Mouse (Mus musculus): ENCODE measurements at regions not wholly inside any gene's neighbourhood (a gene's known extent, or its start where the extent isn't known, plus 50 kb on each side); places are given as distances from the start of the nearest gene placed in this dataset.

GRCm38 (mm10) chr12:109910966-109911495 lies 310.9 kb upstream of the Rtl1 start:
- no peaks in the 10 kb centered on the region for H3K36me3 ChIP-seq (ENCODE audit: control insufficient read depth, insufficient read depth, low read length)
- H3K27ac ChIP-seq (ENCODE audit: control insufficient read depth, insufficient read depth, low read length) = no peak overlapping the region
- H3K27me3 ChIP-seq (ENCODE audit: control insufficient read depth, insufficient read depth, low read length) = no peaks in the 10 kb centered on the region
- WGBS = 90% methylated on average over 9 of the region's 9 CpGs
- TF ChIP-seq CTCF (IDR thresholded peaks at IDR 0.05; ENCODE audit: borderline replicate concordance, control insufficient read depth, extremely low read depth, insufficient read depth, low read length, poor library complexity) (no peak), POLR2A (IDR thresholded peaks at IDR 0.05; ENCODE audit: control insufficient read depth, extremely low read depth, insufficient read depth, low read length, poor library complexity) (no peak)
- H3K4me3 ChIP-seq (ENCODE audit: control insufficient read depth, insufficient read depth, low read length) = no peak overlapping the region
- no peaks in the 10 kb centered on the region for H3K4me1 ChIP-seq (replicated peaks; ENCODE audit: control insufficient read depth, insufficient read depth, low read length)
- no peak for DNase-seq

GRCm38 (mm10) chr12:109911506-109911905 lies 311.4 kb upstream of the Rtl1 start:
- no peaks in the 10 kb centered on the region for H3K4me1 ChIP-seq (replicated peaks; ENCODE audit: control insufficient read depth, insufficient read depth, low read length)
- WGBS = 82% methylated on average over 9 of the region's 9 CpGs
- no peak overlapping the region for H3K27ac ChIP-seq (ENCODE audit: control insufficient read depth, insufficient read depth, low read length)
- H3K4me3 ChIP-seq (ENCODE audit: control insufficient read depth, insufficient read depth, low read length) = no peak overlapping the region
- H3K36me3 ChIP-seq (ENCODE audit: control insufficient read depth, insufficient read depth, low read length) = no peaks in the 10 kb centered on the region
- no peak for DNase-seq
- H3K27me3 ChIP-seq (ENCODE audit: control insufficient read depth, insufficient read depth, low read length) = no peaks in the 10 kb centered on the region
- TF ChIP-seq CTCF (IDR thresholded peaks at IDR 0.05; ENCODE audit: borderline replicate concordance, control insufficient read depth, extremely low read depth, insufficient read depth, low read length, poor library complexity) (no peak), POLR2A (IDR thresholded peaks at IDR 0.05; ENCODE audit: control insufficient read depth, extremely low read depth, insufficient read depth, low read length, poor library complexity) (no peak)

- H3K27ac ChIP-seq (ENCODE audit: control insufficient read depth, insufficient read depth, low read length) = no peak overlapping the region
- no peaks in the 10 kb centered on the region for H3K27me3 ChIP-seq (ENCODE audit: control insufficient read depth, insufficient read depth, low read length)
- no peaks in the 10 kb centered on the region for H3K4me1 ChIP-seq (replicated peaks; ENCODE audit: control insufficient read depth, insufficient read depth, low read length)
- no peak for DNase-seq
- TF ChIP-seq POLR2A (IDR thresholded peaks at IDR 0.05; ENCODE audit: control insufficient read depth, extremely low read depth, insufficient read depth, low read length, poor library complexity) = no peak
- TF ChIP-seq CTCF (IDR thresholded peaks at IDR 0.05; ENCODE audit: borderline replicate concordance, control insufficient read depth, extremely low read depth, insufficient read depth, low read length, poor library complexity) = no peak
- 77% methylated on average over 6 of the region's 6 CpGs for WGBS
- H3K36me3 ChIP-seq (ENCODE audit: control insufficient read depth, insufficient read depth, low read length) = no peaks in the 10 kb centered on the region
- no peak overlapping the region for H3K4me3 ChIP-seq (ENCODE audit: control insufficient read depth, insufficient read depth, low read length)
Observed at GRCm38 (mm10) chr12:109917761-109918160, 317.6 kb upstream of the Rtl1 start.

DNA sequence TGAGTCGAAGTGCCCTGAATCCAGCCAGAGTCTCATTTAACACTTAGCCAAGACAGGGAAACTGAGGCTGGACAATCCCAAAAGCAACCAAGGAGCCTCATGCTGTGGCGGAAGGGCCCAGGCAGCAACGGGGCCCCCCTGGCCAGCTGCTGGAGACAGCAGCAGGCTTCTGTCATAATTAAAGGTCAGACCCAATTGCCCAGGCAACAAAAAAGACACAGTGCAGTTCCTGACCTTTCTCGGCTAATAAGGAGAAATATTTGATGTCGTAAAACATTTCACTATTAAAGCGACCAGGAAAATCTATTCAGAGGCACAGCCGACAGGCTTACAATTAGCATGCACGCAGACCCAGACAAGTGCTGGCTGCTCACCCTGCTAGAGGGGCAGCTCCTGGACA lies 318.8 kb upstream of the Rtl1 start:
- H3K4me1 ChIP-seq (replicated peaks; ENCODE audit: control insufficient read depth, insufficient read depth, low read length) = no peaks in the 10 kb centered on the region
- TF ChIP-seq POLR2A (IDR thresholded peaks at IDR 0.05; ENCODE audit: control insufficient read depth, extremely low read depth, insufficient read depth, low read length, poor library complexity) (no peak), CTCF (IDR thresholded peaks at IDR 0.05; ENCODE audit: borderline replicate concordance, control insufficient read depth, extremely low read depth, insufficient read depth, low read length, poor library complexity) (no peak)
- H3K27ac ChIP-seq (ENCODE audit: control insufficient read depth, insufficient read depth, low read length) = no peak overlapping the region
- no peak for DNase-seq
- 92% methylated on average over 8 of the region's 8 CpGs for WGBS
- H3K27me3 ChIP-seq (ENCODE audit: control insufficient read depth, insufficient read depth, low read length) = no peaks in the 10 kb centered on the region
- no peaks in the 10 kb centered on the region for H3K36me3 ChIP-seq (ENCODE audit: control insufficient read depth, insufficient read depth, low read length)
- H3K4me3 ChIP-seq (ENCODE audit: control insufficient read depth, insufficient read depth, low read length) = no peak overlapping the region

- TF ChIP-seq POLR2A (IDR thresholded peaks at IDR 0.05; ENCODE audit: control insufficient read depth, extremely low read depth, insufficient read depth, low read length, poor library complexity) = no peak
- no peak for TF ChIP-seq CTCF (IDR thresholded peaks at IDR 0.05; ENCODE audit: borderline replicate concordance, control insufficient read depth, extremely low read depth, insufficient read depth, low read length, poor library complexity)
- Histone ChIP-seq H3K36me3 (ENCODE audit: control insufficient read depth, insufficient read depth, low read length) (no peaks in the 10 kb centered on the region), H3K27me3 (ENCODE audit: control insufficient read depth, insufficient read depth, low read length) (no peaks in the 10 kb centered on the region), H3K4me3 (ENCODE audit: control insufficient read depth, insufficient read depth, low read length) (no peak overlapping the region), H3K27ac (ENCODE audit: control insufficient read depth, insufficient read depth, low read length) (no peak overlapping the region), H3K4me1 (replicated peaks; ENCODE audit: control insufficient read depth, insufficient read depth, low read length) (no peaks in the 10 kb centered on the region)
- WGBS = 94% methylated on average over 10 of the region's 10 CpGs
- no peak for DNase-seq
Observed at GRCm38 (mm10) chr12:109922111-109922510, 322.0 kb upstream of the Rtl1 start.

- no peak for DNase-seq
- no peaks in the 10 kb centered on the region for H3K36me3 ChIP-seq (ENCODE audit: control insufficient read depth, insufficient read depth, low read length)
- H3K27me3 ChIP-seq (ENCODE audit: control insufficient read depth, insufficient read depth, low read length) = no peaks in the 10 kb centered on the region
- H3K4me1 ChIP-seq (replicated peaks; ENCODE audit: control insufficient read depth, insufficient read depth, low read length) = no peaks in the 10 kb centered on the region
- 55% methylated on average over 6 of the region's 6 CpGs for WGBS
- H3K4me3 ChIP-seq (ENCODE audit: control insufficient read depth, insufficient read depth, low read length) = no peak overlapping the region
- no peak for TF ChIP-seq POLR2A (IDR thresholded peaks at IDR 0.05; ENCODE audit: control insufficient read depth, extremely low read depth, insufficient read depth, low read length, poor library complexity)
- TF ChIP-seq CTCF (IDR thresholded peaks at IDR 0.05; ENCODE audit: borderline replicate concordance, control insufficient read depth, extremely low read depth, insufficient read depth, low read length, poor library complexity) = no peak
- no peak overlapping the region for H3K27ac ChIP-seq (ENCODE audit: control insufficient read depth, insufficient read depth, low read length)
Observed at GRCm38 (mm10) chr12:109925866-109926265, 325.7 kb upstream of the Rtl1 start.

GRCm38 (mm10) chr12:109926643-109927042 lies 326.5 kb upstream of the Rtl1 start:
- no peak overlapping the region for H3K27ac ChIP-seq (ENCODE audit: control insufficient read depth, insufficient read depth, low read length)

More at GRCm38 (mm10) chr12:109926643-109927042, 326.5 kb upstream of the Rtl1 start:
- no peaks in the 10 kb centered on the region for H3K4me1 ChIP-seq (replicated peaks; ENCODE audit: control insufficient read depth, insufficient read depth, low read length)
- no peaks in the 10 kb centered on the region for H3K36me3 ChIP-seq (ENCODE audit: control insufficient read depth, insufficient read depth, low read length)
- no peak overlapping the region for H3K4me3 ChIP-seq (ENCODE audit: control insufficient read depth, insufficient read depth, low read length)
- TF ChIP-seq CTCF (IDR thresholded peaks at IDR 0.05; ENCODE audit: borderline replicate concordance, control insufficient read depth, extremely low read depth, insufficient read depth, low read length, poor library complexity) (no peak), POLR2A (IDR thresholded peaks at IDR 0.05; ENCODE audit: control insufficient read depth, extremely low read depth, insufficient read depth, low read length, poor library complexity) (no peak)
- no peak for DNase-seq
- H3K27me3 ChIP-seq (ENCODE audit: control insufficient read depth, insufficient read depth, low read length) = no peaks in the 10 kb centered on the region
- WGBS = 44% methylated on average over 12 of the region's 12 CpGs

Data from thymus, adult 2 months (tissue).